Mouse (Mus musculus): Measurements from ENCODE around the gene Pdlim3. TPM values are rescaled to one million over a fixed set of nuclear protein-coding genes. Genes with fewer than 3 reads are reported as not detected.

Gene Pdlim3
- total RNA-seq, 2 experiments from 2014 or later, result 737 to 931 TPM

DNA sequence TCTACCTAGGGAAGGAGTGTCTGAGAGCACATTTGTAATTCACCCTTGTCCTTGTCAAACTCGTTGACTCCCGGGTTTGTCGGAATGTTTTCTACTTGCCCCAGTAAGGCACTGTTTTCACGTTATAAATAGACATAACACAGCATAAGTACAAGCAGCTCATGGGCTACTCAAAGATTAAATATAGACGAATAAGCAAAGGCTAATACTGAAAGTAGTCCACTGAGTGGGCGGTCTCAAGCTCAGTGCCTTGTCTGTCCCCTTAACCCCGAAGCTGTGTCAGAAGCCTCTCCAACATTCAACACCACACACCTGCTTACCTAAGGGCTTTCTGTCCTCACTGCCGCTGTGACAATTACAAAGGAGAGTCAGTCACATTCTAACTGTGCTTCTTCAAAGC lies 16.4 kb downstream of the Pdlim3 start:
- DNase-seq (ENCODE audit: low spot score), result no peak

DNA sequence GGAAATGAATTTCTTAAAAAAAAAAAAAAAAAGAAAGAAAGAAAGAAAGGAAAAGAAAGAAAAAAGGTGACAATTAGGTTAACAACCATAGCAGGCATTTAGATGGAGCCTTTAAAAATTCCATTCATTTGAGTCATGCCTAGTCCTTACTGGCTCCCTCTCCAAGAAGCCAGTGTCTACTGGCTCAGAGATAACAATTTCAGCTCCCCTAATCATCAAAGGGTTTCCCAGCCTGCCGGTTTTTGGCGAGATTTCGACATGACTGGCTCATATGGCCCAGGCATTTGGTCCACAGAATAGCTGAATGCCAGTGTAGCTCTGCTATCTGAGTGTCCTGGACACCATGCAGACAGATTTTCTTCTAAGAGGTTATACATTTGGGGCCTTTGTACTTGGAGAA lies 18.4 kb downstream of the Pdlim3 start:
- no peak for DNase-seq (ENCODE audit: low spot score)

DNA sequence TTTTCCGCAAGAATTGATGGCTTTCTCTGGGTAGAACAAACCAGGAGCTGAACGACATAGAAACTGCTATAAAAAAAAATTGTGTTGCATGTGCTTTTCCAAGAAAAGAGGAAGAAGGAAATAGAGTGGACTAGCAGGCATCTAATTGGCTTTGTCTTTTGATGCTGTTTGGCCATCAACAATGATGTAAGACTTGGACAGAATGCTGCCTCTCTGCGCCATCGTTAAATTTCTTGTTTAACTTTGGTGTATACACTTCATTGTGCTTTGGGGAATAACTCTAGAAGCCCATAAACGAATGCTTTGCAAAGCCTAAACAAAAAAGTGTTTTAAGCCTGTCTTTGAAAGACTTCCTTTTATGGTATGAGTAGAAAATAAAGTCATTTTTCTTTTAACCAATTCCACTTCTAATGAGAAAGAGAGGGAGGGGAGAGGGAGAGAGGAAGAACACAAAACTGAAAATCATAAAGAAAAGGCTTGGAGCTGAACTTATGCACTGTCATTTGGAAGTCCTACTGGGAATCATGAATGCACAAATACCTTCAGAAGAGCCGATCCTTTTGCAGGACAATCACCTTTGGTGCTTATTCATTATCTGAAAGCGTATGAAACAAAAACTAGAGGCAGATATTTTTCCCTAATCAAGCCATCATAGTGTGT lies 20.5 kb downstream of the Pdlim3 start:
- no peak for DNase-seq (ENCODE audit: low spot score)

DNA sequence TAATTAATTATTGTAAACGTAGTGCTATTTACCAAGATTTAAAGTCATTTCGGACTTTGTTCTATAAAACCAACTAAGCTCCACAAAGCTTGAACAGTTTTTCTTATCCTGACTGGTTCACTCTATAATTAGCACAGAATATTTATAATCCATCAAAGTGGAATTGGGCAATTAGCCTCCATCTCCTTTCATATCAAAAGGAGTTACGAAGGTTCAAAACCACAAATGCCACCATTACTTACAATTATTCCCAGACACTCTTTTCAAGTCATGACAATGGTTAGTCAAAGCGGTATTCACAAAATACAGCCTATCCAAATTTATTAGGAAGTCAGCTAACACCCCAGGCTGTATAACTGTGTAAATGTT lies 21.0 kb downstream of the Pdlim3 start:
- DNase-seq (ENCODE audit: low spot score), result no peak

DNA sequence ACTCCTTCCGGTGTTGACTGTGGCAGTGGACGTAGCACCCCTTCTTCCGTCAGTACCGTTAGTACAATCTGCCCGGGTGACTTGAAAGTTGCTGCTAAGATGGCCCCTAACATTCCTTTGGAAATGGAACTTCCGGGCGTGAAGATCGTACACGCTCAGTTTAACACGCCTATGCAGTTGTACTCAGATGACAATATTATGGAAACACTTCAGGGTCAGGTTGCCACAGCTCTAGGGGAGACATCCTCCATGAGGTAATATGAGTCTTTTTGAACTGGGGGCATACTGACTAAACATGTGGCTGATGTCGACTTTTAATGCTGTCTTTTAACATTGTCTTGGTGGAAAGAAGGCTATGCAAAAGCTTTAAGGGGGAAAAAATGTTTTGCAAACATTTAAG lies 28.4 kb downstream of the Pdlim3 start:
- no peak for DNase-seq (ENCODE audit: low spot score)

DNA sequence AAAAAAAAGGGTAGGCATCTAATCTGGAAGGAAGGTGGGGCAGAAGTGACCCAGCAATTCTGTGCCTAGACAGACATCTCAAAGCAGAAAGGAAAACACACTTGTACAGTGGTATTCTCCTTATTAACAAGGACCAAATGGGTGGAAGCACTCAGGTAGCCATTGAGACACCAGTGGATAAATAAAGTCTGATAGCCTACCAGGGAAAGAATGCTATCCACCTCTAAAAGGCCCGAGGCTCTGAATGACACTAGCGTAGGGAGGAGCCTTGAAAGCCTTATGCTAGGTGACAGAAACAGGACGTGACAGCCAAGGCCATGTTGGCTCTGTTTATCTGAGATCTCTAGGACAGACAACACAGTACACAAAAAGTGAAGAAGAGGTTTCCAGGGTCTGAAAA lies 31.2 kb downstream of the Pdlim3 start:
- DNase-seq (ENCODE audit: low spot score), result no peak

DNA sequence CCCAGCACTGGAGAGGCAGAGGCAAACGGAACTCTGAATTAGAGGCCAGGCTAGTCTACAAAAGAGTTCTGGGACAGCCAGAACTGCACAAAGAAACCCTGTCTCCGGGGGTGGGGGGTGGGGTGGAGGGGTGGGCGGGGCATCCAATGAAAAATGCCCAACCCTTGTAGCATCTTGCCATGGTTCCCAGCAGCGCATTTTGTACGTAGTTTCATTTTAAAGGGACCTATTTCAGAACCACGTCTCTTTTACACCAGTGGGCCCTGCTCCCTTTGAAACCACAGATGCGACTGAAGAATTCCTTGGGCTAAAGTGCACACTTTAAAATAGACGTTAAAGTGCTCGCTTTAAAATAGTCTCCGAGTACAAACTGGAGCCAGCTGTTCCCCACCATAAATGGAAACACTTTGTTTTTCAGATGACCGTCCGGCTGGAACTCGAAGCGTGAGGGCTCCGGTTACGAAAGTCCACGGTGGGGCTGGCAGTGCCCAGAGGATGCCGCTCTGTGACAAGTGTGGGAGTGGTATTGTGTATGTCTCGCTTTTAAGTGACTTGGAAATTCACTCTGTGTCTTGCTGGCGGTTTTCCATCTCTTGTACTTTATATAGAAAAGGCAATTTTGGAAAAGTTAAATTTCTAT lies 31.9 kb downstream of the Pdlim3 start:
- DNase-seq (ENCODE audit: low spot score), result peak; percentile 67

DNA sequence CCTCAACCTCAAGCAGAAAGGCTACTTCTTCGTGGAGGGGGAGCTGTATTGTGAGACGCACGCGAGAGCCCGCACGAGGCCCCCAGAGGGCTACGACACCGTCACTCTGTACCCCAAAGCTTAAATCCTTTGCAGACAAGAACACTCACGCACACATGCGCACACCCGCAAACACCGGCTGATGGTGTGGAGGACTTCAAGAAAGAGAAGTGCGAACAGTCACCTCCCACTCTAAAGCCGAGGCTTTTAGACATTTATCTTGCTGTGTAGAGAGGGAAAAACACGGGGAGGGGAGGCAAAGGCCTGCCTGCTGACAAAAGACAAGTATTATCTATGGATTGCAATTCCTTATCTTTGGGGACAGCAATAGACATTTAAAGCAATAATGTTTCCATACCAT lies 33.6 kb downstream of the Pdlim3 start:
- no peak for DNase-seq (ENCODE audit: low spot score)

DNA sequence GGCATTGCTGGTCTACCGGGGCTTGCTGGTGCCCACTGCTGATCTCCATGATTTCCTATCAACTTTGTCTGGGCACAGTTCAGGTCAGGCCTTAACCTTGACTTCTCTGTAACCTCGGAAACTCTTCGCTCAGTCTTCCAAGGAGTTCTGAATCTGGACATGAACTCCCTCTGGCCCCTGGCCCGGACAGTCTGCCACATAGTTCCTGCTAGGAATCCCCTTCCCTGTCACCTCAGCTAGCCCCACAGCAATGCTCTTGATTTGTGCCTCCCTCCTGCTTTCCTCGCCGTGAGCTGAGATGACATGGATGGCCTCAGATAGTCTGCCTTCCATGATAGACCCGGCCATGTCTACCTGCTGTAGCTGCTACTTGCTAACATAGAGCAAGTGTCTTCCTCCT lies 35.1 kb downstream of the Pdlim3 start:
- DNase-seq (ENCODE audit: low spot score), result peak; percentile 54

DNA sequence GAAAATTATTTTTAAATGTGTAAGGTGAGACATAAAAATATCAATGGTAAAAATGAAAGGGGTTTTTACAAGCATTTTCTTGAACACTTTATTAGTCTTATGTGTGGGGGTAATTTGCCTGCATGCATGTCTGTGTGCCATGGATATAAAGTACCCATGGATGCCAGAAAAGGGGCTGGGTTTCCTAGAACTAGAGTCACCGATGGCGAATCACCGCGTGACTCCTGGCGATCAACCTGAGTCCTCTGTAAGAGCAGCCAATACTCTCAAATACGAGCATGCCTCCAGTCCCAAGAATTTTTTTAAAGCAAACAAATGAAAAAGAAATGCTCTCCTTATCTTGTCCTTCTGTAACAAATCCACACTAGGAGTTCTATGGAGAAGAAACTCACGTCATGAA lies 36.9 kb downstream of the Pdlim3 start:
- DNase-seq (ENCODE audit: low spot score), result no peak

DNA sequence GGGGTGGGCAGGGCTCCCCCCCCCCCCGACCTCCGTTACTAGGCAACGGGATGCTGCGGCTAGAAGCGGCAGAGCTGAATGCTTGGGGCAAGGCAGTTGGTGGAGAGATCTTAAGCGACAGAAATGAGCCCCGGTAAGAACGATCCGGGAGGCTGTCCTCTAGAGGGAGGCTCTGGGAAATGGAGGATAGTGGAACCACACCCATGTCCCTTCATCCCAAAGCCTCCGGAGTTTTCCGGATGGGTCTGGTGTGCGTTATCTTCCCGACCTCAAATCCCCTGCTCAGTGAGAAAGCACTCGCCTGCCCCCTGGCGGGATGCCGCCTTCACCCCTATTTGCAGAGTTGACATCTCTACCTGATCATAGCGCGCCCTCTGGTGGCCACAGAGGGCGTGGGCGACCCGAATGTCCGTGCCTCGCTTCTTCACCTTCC lies 49.3 kb downstream of the Pdlim3 start, which contains the start of gene Ccdc110:
TSS of gene Ccdc110 (plus strand) at position 38 of the 433 bp plus-strand sequence.
- DNase-seq (ENCODE audit: low spot score), result peak; percentile 94

DNA sequence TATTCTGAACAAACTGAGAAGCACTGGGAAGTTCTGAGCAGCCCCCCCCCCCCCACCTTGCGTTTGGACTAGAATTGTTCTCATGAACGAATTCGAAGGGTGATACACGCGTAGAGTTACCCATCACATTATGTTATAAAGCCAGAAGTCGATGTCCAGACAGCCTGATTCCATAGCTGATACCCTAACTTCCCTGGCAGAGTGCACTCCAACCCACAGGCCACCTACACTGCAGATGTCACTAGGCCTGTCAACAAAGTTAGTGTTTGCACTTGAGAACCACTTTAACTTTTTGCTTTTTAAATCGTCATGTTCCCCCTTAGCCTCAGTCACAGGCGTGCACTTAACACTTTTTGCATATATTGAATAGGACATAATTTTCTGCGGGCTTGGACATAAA lies 51.7 kb downstream of the Pdlim3 start:
- no peak for DNase-seq (ENCODE audit: low spot score)

DNA sequence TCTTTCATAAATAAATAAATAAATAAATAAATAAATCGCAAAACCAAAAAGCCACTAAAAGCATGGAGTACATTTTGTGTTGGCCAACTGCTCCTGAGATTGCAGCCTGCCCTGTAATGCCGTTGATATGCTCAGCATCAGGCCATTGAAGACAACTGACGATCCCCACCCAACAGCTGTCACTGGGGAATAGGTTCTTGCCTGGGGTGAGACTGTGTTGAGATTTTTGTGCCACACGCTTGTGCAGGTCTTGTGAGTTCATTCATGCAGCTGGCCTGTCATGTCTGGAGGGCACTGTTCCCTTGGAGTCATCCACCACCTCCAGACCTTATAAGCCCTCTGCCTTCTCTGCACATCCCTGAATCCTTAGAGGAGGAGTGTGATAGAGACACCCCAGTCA lies 61.0 kb downstream of the Pdlim3 start:
- DNase-seq (ENCODE audit: low spot score), result no peak

DNA sequence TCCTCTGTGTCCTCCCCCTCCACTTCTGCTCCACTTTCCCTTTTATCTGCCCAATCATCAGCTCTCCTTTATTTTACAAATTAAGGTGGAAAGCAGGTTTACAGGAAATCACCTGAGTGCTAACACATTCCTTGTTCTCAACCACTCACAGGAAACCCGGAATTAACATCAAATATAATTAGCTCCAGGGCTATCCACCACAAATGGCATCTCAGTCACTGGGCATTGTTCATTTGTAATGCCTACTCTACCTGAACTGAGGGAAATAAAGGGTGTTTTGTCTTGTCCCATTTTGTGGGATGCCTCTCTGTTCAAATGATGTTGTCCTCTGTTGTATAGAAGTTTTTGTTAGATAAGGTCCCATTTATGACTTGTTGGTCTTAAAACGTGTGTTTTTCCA lies 65.4 kb downstream of the Pdlim3 start:
- DNase-seq (ENCODE audit: low spot score), result no peak

Other genes starting within 250 kb of the Pdlim3 start
- under 1 TPM; 0.09 to 0.14 TPM for gene Ccdc110, start 49.2 kb downstream of the Pdlim3 start, total RNA-seq (2021)
- under 1 TPM; 0.25 to 0.28 TPM for gene 1700029J07Rik, start 89.8 kb downstream of the Pdlim3 start, total RNA-seq (2021)
- 10 to 100 TPM; 37.7 to 38.1 TPM for gene Ufsp2, start 90.1 kb downstream of the Pdlim3 start, total RNA-seq (2021)
- gene Lrp2bp, start 113.8 kb downstream of the Pdlim3 start, total RNA-seq (2021), result 1 to 10 TPM; 1.7 to 3.0 TPM
- gene Ankrd37, start 120.2 kb downstream of the Pdlim3 start, total RNA-seq (2021), result 1 to 10 TPM; 2.3 to 2.9 TPM

All from gastrocnemius, adult 18-20 months (tissue).